Mouse (Mus musculus): ENCODE results near the gene Serpinc1.

Gene Serpinc1

DNA sequence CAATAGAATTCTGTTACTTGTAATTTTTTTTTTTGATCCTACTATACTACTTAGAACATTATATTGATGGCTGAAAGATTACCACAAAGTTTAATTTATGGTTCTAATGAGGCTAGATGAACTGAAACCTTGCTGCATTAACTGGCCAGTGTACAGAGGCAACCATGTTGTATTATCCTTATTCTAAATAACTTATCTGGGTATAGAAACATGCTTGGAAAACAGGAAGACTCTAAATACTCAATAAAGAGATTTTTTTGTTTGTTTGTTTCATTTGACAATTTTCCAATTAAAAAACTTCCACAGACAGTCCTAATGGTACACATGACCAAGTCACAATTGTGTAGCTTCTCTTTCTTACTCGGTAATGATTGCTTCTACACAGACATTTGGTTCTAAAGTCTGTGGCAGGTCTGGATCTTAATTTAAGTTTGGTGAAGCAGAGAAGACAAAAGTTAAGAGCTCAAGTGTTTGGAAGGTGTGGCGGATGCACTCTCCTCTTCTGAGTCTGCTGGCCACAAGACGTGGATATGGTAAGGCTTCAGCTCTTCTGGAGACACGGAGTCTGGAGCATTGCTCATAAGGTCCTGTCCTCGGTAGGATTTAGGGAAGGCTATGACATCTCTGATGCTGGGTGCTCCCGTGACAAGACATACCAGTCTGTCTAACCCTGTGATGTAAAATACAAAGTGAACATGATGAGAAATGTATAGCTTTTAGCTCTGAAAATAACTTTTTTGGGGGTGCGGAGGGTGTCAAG, 63.1 kb downstream of the Serpinc1 start:
- in situ Hi-C loops (cut with MboI, MseI): loop anchor here (10.0 kb wide), 1 partner anchor 1523 kb away; no protein-coding TSS in a partner anchor

DNA sequence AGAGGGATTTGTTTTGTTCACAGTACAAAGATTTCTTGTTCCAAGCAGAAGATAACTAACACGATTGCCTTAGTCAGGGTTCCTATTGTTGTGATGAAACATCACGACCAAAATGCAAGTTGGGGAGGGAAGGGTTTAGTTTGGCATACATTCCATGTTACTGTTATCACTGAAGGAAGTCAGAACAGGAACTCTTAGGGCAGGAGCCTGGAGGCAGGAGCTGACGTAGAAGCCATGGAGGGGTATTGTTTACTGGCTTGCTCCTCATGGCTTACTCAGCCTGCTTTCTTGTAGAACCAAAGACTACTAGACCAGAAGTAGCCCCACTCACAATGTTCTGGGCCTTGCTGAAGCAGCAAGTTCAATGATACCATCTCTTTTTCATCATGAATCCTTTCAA, 68.6 kb downstream of the Serpinc1 start:
- in situ Hi-C loops (cut with MboI, MseI): loop anchor here (10.0 kb wide), 1 partner anchor 1518 kb away; no protein-coding TSS in a partner anchor

Data from T-helper 1 cell (primary cell).